Mouse (Mus musculus): ENCODE measurements around the gene Gm17622. TPM values are rescaled to one million over a fixed set of nuclear protein-coding genes. Genes with fewer than 3 reads are reported as not detected.

Gene Gm17622
- polyA plus RNA-seq, 1 experiment from 2014 or later, result not detected

DNA sequence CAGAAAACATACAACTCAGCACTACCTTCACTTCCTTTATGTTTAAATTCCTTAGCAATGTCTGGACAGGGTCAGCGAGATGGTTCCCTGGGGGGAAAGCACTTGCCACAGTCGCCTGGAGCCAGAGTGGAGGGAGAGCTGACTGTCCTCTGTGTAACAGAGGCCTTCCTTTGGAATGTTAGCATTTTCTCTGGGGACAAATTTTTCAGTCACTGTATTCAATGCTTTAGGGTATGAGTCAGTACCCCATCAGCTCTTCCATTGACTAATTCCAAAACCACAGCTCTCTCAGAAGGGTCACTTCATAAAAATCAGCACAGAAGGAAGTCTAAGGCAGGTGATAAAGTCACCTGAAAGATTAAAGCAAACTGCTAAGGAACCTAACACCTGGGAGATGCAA lies 43.2 kb downstream of the Gm17622 start:
- 61% methylated on average over 2 of the region's 2 CpGs for WGBS
- Histone ChIP-seq H3K4me3 (ENCODE audit: low read length) (no peak overlapping the region), H3K4me2 (ENCODE audit: low read depth, low read length) (no peak overlapping the region), H3K27me3 (ENCODE audit: control insufficient read depth, insufficient read depth, low read length) (no peaks in the 10 kb centered on the region), H3K9ac (ENCODE audit: low read length) (no peak overlapping the region), H3K36me3 (ENCODE audit: control insufficient read depth, insufficient read depth) (0 out of 2 replicates have a peak, but pooled peaks cover 2% of the 10 kb centered on the region), H3K27ac (ENCODE audit: low read length) (no peak overlapping the region), H3K4me1 (ENCODE audit: control insufficient read depth, insufficient read depth, low read length) (0 out of 2 replicates have a peak, but pooled peaks cover 2% of the 10 kb centered on the region), H3K9me3 (replicated peaks; ENCODE audit: control insufficient read depth, low read length) (peaks cover 8% of the 10 kb centered on the region; the same call in 1 of the 2 replicates)
- ATAC-seq (replicated peaks; ENCODE audit: extremely low read depth, insufficient read depth, low FRiP score), result no peak; the same call in 1 of the 2 replicates

DNA sequence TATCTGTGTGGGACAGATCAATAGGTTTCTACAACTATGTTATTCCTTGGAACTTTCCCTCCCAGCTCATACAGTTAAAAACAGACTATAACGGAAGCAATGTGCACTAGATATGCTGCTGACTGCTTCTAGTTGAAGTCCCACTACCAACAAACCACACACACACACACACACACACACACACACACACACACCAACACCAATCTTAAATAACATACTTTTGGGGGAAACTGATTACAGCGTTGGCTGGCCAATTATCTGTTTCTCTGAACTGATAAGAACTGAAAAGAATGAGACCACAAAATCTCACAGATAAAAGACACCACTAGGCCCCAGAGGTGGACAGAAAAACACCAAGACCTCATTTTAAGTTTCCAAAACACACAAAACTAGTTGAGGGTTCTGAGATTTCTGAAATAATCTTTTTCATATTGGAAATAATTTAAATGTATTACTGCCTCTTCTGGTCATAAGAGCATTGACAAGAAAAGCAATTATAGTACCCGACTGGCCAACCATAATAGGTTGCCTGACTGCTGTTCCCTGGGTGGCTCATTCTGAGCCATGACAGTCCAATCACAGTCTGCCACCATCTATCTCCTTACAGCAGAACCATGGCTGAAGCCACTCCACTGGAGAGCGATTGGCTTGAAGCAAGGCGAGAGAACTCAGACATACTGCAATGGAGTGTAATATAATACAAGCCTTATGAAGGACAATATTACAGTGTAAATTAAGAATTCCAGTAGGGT lies 46.5 kb downstream of the Gm17622 start:
- Histone ChIP-seq H3K9me3 (replicated peaks; ENCODE audit: control insufficient read depth, low read length) (no peaks in the 10 kb centered on the region), H3K27ac (ENCODE audit: low read length) (no peak overlapping the region), H3K27me3 (ENCODE audit: control insufficient read depth, insufficient read depth, low read length) (no peaks in the 10 kb centered on the region), H3K4me1 (ENCODE audit: control insufficient read depth, insufficient read depth, low read length) (peaks cover 3% of the 10 kb centered on the region), H3K9ac (ENCODE audit: low read length) (no peak overlapping the region), H3K4me3 (ENCODE audit: low read length) (no peak overlapping the region), H3K36me3 (ENCODE audit: control insufficient read depth, insufficient read depth) (no peaks in the 10 kb centered on the region), H3K4me2 (ENCODE audit: low read depth, low read length) (no peak overlapping the region)
- no peak for ATAC-seq (replicated peaks; ENCODE audit: extremely low read depth, insufficient read depth, low FRiP score)
- 67% methylated on average over 5 of the region's 5 CpGs for WGBS

DNA sequence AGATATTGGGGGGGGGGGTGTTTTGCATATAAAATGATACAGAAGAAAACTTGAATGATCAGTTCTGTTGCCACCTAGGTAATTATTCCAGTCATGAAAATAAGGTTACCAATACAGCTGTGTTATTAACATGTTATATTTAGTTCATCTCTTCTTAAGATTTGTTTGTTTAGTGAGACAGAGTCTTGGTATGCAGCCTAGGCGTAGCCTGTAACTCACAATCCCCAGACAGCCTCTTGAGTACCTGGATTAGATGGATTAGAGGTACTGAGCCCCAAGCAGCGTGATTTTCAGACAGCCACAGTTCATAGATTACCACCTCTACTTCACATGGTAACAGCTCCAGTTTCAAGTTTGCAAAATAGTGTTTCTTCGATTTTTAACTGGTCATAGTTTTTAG lies 47.6 kb downstream of the Gm17622 start:
- ATAC-seq (replicated peaks; ENCODE audit: extremely low read depth, insufficient read depth, low FRiP score), result no peak
- Histone ChIP-seq H3K36me3 (ENCODE audit: control insufficient read depth, insufficient read depth) (no peaks in the 10 kb centered on the region), H3K4me2 (ENCODE audit: low read depth, low read length) (no peak overlapping the region), H3K9me3 (replicated peaks; ENCODE audit: control insufficient read depth, low read length) (no peaks in the 10 kb centered on the region), H3K27me3 (ENCODE audit: control insufficient read depth, insufficient read depth, low read length) (no peaks in the 10 kb centered on the region), H3K27ac (ENCODE audit: low read length) (no peak overlapping the region), H3K4me1 (ENCODE audit: control insufficient read depth, insufficient read depth, low read length) (peaks cover 3% of the 10 kb centered on the region), H3K4me3 (ENCODE audit: low read length) (no peak overlapping the region), H3K9ac (ENCODE audit: low read length) (no peak overlapping the region)
- WGBS, result 63% methylated on average over 3 of the region's 3 CpGs

Other genes with a start within 250 kb of the Gm17622 start
- 10.4 and 11.5 TPM in 2 replicates for gene Poc5, start 102.4 kb upstream of the Gm17622 start, polyA plus RNA-seq (2015; fragmentation: Nextera tagmentation; extraction: Ambion mirVana)
- 0.95 and 1.2 TPM in 2 replicates for gene Ankdd1b, start 19.5 kb upstream of the Gm17622 start, polyA plus RNA-seq (2015; fragmentation: Nextera tagmentation; extraction: Ambion mirVana)
- gene Polk, start 51.8 kb downstream of the Gm17622 start, polyA plus RNA-seq (2015; fragmentation: Nextera tagmentation; extraction: Ambion mirVana), result 6.5 and 7.3 TPM in 2 replicates
- 8.7 and 9.1 TPM in 2 replicates for gene Col4a3bp, start 51.9 kb downstream of the Gm17622 start, polyA plus RNA-seq (2015; fragmentation: Nextera tagmentation; extraction: Ambion mirVana)
- gene Hmgcr, start 180.2 kb downstream of the Gm17622 start, polyA plus RNA-seq (2015; fragmentation: Nextera tagmentation; extraction: Ambion mirVana), result 27.6 and 29.7 TPM in 2 replicates

All from heart, embryonic 16.5 days (tissue).